Mouse (Mus musculus) small intestine, adult 2 months (tissue): ENCODE results near the gene Pgam1. TPM values are rescaled to one million over a fixed set of nuclear protein-coding genes. Genes with fewer than 3 reads are reported as not detected.

Experiments used
- H3K27ac ChIP-seq: fragments of 200-500 bp; 2 replicates; pipeline ENCODE4 v1.5.1; 2012; ENCODE audit warnings: low read depth, low read length, control low read depth, inconsistent platforms; ENCODE audit not compliant: insufficient read depth
- H3K27me3 ChIP-seq: fragments of 200-500 bp; 2 replicates; pipeline ENCODE4 v1.6.1; 2012; ENCODE audit warnings: mild to moderate bottlenecking, moderate library complexity, low read length, inconsistent platforms; ENCODE audit not compliant: control insufficient read depth, insufficient read depth
- H3K36me3 ChIP-seq: fragments of 200-500 bp; 2 replicates; pipeline ENCODE4 v1.6.1; 2012; ENCODE audit warnings: mild to moderate bottlenecking, low read length, control low read depth, inconsistent platforms; ENCODE audit not compliant: control insufficient read depth, insufficient read depth
- H3K4me1 ChIP-seq: fragments of 200-500 bp; 2 replicates; pipeline ENCODE4 v1.6.1; 2012; ENCODE audit warnings: low read length, inconsistent platforms, mixed read lengths; ENCODE audit not compliant: control insufficient read depth, insufficient read depth, insufficient read length
- H3K4me3 ChIP-seq: fragments of 200-500 bp; 2 replicates; pipeline ENCODE4 v1.5.1; 2012; ENCODE audit warnings: low read depth, mild to moderate bottlenecking, control low read depth, inconsistent platforms, low read length, moderate library complexity
- CTCF ChIP-seq: fragments of 200-500 bp; IDR thresholded peaks from 2 replicates; pipeline ENCODE4 v1.5.1; 2012; ENCODE audit warnings: low read depth, mild to moderate bottlenecking, control low read depth, inconsistent platforms, low read length, moderate library complexity, mixed read lengths; ENCODE audit not compliant: insufficient replicate concordance, insufficient read length; ENCODE audit errors: extremely low read depth
- POLR2A ChIP-seq: fragments of 200-500 bp; IDR thresholded peaks from 2 replicates; pipeline ENCODE4 v1.6.1; 2012; ENCODE audit warnings: low read depth, mild to moderate bottlenecking, control low read depth, inconsistent platforms, low read length, moderate library complexity
- WGBS: fragments of 180-500 bp; shearing (Covaris S2); methylation state at CpG from one replicate; pipeline ENCODE4 v1.1.7; 2018; 5-methylcytosine and 5-hydroxymethylcytosine counted together
- polyA plus RNA-seq: library from polyadenylated mRNA; depleted of rRNA; stranded (reverse); fragments of >200 nt; gene quantifications from 2 replicates; pipeline ENCODE4 v1.2.3, GENCODE M21; 2012

Pgam1 gene
- polyA plus RNA-seq, 1 experiment = 216 TPM

DNA sequence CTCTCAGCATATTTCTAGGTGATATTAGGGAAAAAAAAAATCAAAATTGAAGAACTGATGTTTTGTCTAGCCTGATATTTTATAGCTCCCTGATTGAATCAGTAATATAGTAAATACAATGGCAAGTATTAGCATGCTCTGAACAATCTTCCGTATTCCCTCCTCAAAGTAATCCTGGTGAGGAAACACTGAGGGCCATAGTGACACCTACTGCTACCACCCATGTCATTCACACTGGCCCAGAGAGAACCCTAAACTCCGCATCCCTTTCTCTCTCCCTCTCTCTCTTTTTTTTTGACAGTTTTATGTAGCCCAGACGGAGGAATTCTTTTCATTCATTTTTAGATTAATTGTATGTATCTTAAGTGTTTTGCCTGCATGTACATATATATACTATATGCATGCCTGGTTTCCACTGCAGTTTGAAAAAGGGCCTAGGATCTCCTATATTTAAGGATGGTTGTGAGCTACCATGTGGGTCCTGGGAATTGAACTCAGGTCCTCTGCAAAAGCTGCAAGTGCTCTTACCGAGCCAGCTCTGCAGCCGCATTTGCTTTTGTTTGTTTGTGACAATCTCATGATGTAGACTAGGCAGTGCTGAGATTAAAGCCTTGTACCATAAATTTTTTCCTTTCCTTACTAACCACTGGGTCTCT is 8.8 kb downstream of the Pgam1 start:
- Histone ChIP-seq H3K27me3 (no peaks in the 10 kb centered on the region), H3K36me3 (peaks cover 48% of the 10 kb centered on the region), H3K4me1 (no peaks in the 10 kb centered on the region), H3K27ac (no peak overlapping the region), H3K4me3 (no peak overlapping the region)
- TF ChIP-seq CTCF (no peak), POLR2A (no peak)
- 78% methylated on average over 5 of the region's 5 CpGs for WGBS

DNA sequence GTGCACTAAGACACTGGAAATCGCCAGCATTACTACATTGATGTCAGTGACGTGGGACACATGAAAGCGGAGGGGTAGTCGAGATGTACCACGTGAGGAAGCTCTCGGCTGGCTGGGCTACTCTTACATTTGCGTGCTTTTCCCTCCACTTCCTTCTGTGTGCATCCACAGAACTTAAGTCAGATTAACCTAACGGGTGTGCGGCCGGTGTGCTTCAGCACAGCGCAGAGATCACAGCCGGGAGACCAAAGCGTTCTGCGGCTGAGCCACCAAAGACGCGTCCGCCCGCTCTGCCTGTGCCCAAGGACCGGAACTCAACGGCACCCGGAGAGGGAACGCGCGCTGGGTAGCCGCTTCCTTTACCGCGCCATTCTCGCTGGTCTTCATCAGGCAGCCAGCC is 21.0 kb downstream of the Pgam1 start:
- Histone ChIP-seq H3K27me3 (no peaks in the 10 kb centered on the region), H3K4me3 (peak overlapping the region; percentile 83), H3K27ac (no peak overlapping the region), H3K4me1 (no peaks in the 10 kb centered on the region; the same call in 1 of the 2 replicates), H3K36me3 (peaks cover 6% of the 10 kb centered on the region)
- no peak for TF ChIP-seq CTCF
- no peak for TF ChIP-seq POLR2A
- WGBS = under 1% methylated on average over 28 of the region's 28 CpGs

DNA sequence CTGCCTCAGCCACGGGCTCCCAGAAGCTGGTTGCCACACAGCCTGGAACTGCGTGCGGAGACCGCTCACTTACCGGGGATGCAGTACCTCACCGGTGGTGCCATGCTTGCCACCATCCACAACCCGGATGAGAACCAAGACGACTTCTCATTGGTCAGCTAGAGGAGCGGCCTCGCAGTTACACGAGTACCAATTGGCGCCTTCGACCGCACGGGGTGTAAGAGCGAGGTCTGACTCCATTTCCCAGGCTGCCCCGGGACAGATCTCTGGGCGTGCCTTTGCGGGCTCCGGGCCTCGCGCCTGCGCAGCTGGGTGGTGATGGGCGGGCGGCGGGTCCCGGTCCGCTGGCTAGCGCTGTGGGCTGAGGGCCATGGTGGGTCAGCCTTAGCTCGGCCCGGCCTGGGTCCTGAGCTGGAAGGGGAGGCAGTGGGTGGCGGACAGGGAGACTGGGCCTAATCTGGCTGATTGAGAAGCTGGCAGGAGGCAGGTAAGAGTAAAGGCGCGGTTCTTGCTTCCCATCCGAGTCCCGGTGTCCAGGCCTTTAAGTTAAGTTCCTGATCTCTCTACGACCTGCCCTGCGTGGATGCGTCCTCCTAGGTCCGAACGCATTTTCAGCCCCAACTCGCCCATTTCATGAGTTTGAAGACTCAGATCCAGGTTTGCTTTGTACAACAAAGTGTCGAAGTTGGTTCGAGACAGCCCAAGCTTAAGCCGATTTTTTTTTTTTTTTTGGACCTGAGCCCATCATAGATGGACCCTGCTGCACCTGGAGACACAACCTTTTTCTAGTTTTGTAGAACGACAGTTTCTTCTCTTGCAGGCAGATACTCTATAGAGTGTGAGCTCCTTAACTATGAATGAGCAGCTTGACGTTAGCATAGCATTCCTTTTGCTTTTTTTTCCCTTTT is 21.7 kb downstream of the Pgam1 start, which contains the start of the genes Exosc1 and Zdhhc16:
TSS of gene Exosc1 (minus strand) at position 245 of the 908 bp plus-strand sequence.
TSS of gene Zdhhc16 (plus strand) at position 302 of the 908 bp plus-strand sequence.
- TF ChIP-seq POLR2A (peak; percentile 22; the same call in 1 of the 2 replicates), CTCF (no peak)
- Histone ChIP-seq H3K27me3 (no peaks in the 10 kb centered on the region), H3K27ac (no peak within 1 kb of the TSS), H3K4me3 (peak within 1 kb of the TSS; percentile 83), H3K4me1 (no peaks in the 10 kb centered on the region; the same call in 1 of the 2 replicates), H3K36me3 (no peaks in the 10 kb centered on the region; the same call in none of the 2 replicates)
- under 1% methylated on average over 47 of the region's 47 CpGs for WGBS

DNA sequence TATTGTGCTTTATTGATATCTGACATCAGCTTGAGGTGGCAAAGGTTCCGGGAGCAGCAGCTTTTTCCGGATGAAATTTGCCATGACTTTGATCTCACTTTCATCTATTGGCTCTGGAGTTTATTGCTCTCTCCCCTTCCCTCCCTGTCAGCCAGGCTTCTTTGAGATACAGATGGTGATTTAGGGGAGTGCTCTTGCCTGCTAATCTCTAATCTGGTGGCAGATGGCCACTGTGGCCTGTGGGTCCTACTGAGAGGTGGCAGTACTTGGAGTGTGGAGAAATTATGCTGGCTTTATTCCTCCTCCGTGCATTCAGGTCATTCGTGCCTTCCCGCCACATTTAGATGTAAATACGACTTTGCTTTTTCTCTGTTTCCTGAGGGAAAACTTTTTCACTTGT is 22.4 kb downstream of the Pgam1 start:
- Histone ChIP-seq H3K27me3 (no peaks in the 10 kb centered on the region), H3K4me3 (no peak overlapping the region), H3K4me1 (no peaks in the 10 kb centered on the region; the same call in 1 of the 2 replicates), H3K27ac (no peak overlapping the region), H3K36me3 (no peaks in the 10 kb centered on the region; the same call in none of the 2 replicates)
- TF ChIP-seq POLR2A (no peak), CTCF (no peak)
- 8% methylated on average over 6 of the region's 6 CpGs for WGBS

DNA sequence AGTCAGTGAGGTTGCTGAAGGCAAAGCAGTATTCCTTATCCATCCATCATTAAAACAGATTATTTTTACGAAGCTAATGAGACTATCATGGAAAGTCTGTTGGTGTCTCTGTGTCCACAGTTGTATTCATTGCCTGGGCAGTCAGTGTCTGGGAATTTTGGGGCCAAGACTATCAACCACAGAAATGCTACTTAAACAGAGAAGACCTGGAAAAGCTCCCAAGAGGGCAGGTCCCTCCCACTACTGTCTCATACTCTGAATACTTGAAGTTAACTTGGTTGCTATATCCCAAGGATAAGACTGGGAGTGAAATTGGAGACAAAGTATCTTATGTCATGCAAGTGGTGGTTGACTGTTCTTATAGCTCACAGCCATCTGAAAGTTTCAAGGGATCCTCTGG is 24.2 kb downstream of the Pgam1 start:
- TF ChIP-seq CTCF (no peak), POLR2A (no peak)
- 79% methylated on average over 1 of the region's 1 CpGs for WGBS
- Histone ChIP-seq H3K36me3 (peaks cover 11% of the 10 kb centered on the region), H3K27ac (no peak overlapping the region), H3K4me1 (no peaks in the 10 kb centered on the region; the same call in 1 of the 2 replicates), H3K27me3 (no peaks in the 10 kb centered on the region), H3K4me3 (no peak overlapping the region)

DNA sequence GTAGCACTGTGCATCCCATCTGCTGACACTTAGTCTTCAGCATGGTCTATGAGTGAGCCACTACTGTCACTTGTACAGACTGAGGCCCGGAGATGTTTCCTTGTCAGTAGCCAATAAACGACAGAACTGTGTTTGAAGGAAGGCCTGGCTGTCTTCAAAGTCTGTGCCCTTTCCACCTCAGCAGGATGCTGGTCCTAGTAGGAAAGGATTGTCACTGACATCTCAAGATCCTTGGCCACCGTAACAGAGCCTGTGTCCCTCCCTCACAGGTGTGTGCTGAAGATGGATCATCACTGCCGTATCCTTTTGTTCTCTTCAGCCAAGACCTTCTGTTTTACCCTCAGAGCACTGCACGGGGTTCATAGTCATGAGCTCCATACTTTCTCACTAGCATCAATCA is 26.8 kb downstream of the Pgam1 start:
- 89% methylated on average over 5 of the region's 5 CpGs for WGBS
- Histone ChIP-seq H3K4me1 (no peaks in the 10 kb centered on the region; the same call in 1 of the 2 replicates), H3K27ac (no peak overlapping the region), H3K36me3 (peaks cover 28% of the 10 kb centered on the region), H3K27me3 (no peaks in the 10 kb centered on the region), H3K4me3 (no peak overlapping the region)
- no peak for TF ChIP-seq POLR2A
- TF ChIP-seq CTCF = no peak

DNA sequence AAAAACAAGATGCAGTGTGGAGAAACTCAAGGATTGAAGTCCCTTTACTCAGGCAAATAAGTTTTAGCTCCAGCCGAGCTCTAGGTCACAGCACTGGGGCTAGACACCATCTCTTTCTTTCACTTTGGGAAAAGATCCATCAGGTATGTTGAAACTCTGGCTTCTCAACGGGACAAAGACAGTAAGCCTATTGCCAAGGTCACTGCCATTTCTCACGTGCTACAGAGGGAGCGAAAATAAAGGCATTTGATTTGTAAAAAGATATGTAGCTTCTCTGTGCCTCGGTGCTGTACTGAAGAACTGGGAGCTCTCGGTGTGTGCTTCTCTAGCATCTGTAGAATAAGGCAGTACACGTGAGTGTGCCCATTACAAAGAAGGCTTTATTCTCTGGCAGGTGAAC is 32.1 kb downstream of the Pgam1 start:
- Histone ChIP-seq H3K27me3 (no peaks in the 10 kb centered on the region), H3K36me3 (peaks cover 73% of the 10 kb centered on the region), H3K4me1 (no peaks in the 10 kb centered on the region), H3K4me3 (no peak overlapping the region), H3K27ac (no peak overlapping the region)
- no peak for TF ChIP-seq POLR2A
- no peak for TF ChIP-seq CTCF
- WGBS = 82% methylated on average over 7 of the region's 7 CpGs
